Mouse (Mus musculus): Measurements from ENCODE around the gene Pkd1l2.

DNA sequence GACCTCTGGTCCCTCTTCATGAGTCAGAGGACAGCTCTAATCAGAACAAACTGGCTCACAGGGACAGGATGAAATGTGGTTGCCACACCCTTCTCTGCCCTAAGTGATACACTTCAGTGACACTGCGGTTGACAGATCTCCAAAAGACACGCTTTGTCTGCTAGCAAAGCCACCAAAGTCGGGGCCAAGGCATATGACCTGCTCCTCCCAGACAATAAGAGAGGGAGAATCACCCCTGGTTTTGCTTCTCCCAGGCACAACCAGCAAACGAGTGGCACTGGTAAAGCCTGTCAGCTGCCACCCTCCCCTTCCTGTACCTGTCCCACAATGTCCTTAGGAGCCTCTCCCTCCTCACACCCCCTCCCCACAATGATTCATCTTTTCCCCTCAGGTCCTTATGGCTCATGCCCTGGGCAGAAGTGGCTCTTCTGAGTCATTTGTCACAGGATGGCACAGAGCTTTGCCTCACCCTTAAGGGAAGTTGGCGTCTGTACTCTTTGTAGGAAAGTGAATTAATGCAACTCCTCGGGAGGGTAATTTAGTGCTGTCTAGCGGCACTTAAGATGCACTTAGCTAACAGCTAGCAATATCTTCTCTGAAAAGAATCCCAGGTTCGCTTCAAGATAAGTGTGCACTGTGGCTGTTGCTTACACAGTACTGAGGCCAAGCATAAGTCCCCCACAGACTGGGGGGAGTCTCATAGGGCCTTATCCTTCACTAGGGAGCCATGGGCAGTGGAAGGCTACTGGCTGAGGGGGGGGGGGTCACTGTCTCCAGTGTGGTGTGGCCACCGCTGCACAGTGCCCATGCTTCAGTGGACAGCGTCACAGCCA is 7.7 kb downstream of the Pkd1l2 start:
- TF ChIP-seq POLR2A (IDR thresholded peaks at IDR 0.05; ENCODE audit: insufficient read depth, low read depth, low read length) (no peak), CTCF (IDR thresholded peaks at IDR 0.05; ENCODE audit: insufficient read depth, low read depth, low read length) (no peak)

Data from olfactory bulb, adult 2 months (tissue).